Comparison of ENCODE assay signal across 8 mouse cellular contexts in genomic region chr5:148958355-148958754, GRCm38 (mm10). TPM values are rescaled to one million over a fixed set of nuclear protein-coding genes. Genes with fewer than 3 reads are reported as not detected.
DNase-seq lines count a peak whose midpoint lies in the region; ATAC-seq and TF ChIP-seq lines count a peak whose summit lies in the region.

No protein-coding gene starts in this region.

- no peaks in the 10 kb centered on the region for H3K36me3 ChIP-seq in heart, adult 2 months (ENCODE audit: control insufficient read depth, insufficient read depth, low read length)
- H3K36me3 ChIP-seq in ES-Bruce4 (ENCODE audit: control insufficient read depth, insufficient read depth, low read length, poor library complexity, severe bottlenecking) = no peaks in the 10 kb centered on the region
- H3K36me3 ChIP-seq in intestine, postnatal 0 days (ENCODE audit: control insufficient read depth, insufficient read depth) = no peaks in the 10 kb centered on the region

- no peak for TF ChIP-seq EP300 in heart, adult 2 months (IDR thresholded peaks at IDR 0.05; ENCODE audit: insufficient read depth, low read depth, low read length)
- TF ChIP-seq EP300 in ES-Bruce4 (IDR thresholded peaks at IDR 0.05; ENCODE audit: insufficient read depth, low read depth, low read length) = no peak

- peaks cover 2% of the 10 kb centered on the region for H3K4me1 ChIP-seq in heart, adult 2 months (ENCODE audit: control insufficient read depth, insufficient read depth, low read length)
- peaks cover 3% of the 10 kb centered on the region for H3K4me1 ChIP-seq in ES-Bruce4 (ENCODE audit: control insufficient read depth, insufficient read depth, low read length)
- H3K4me1 ChIP-seq in intestine, postnatal 0 days (replicated peaks; ENCODE audit: control insufficient read depth, insufficient read depth, low read length) = peaks cover 9% of the 10 kb centered on the region; the same call in 1 of the 2 replicates

- DNase-seq in heart, adult 2 months = peak in 1 of 2 experiments; percentile 38
- no peak for DNase-seq in heart, postnatal 14 days
- DNase-seq in ovary, postnatal 14 days (ENCODE audit: low spot score) = no peak
- no peak for DNase-seq in right cerebral cortex, postnatal 10 days (ENCODE audit: low spot score in 2 of 2)

- no peak for TF ChIP-seq POLR2A in heart, adult 2 months (IDR thresholded peaks at IDR 0.05; ENCODE audit: insufficient read depth, low read depth, low read length)
- TF ChIP-seq POLR2A in ES-Bruce4 (IDR thresholded peaks at IDR 0.05; ENCODE audit: insufficient read depth, low read length) = no peak

- H3K27me3 ChIP-seq in heart, adult 2 months (ENCODE audit: control insufficient read depth, insufficient read depth, low read length) = no peaks in the 10 kb centered on the region
- H3K27me3 ChIP-seq in ES-Bruce4 (ENCODE audit: control insufficient read depth, insufficient read depth, low read length, poor library complexity, severe bottlenecking) = no peaks in the 10 kb centered on the region
- no peaks in the 10 kb centered on the region for H3K27me3 ChIP-seq in intestine, postnatal 0 days (replicated peaks; ENCODE audit: control insufficient read depth, insufficient read depth, low read length)

- no peaks in the 10 kb centered on the region for H3K9me3 ChIP-seq in ES-Bruce4 (replicated peaks; ENCODE audit: control insufficient read depth, insufficient read depth, low read length, poor library complexity, severe bottlenecking)
- H3K9me3 ChIP-seq in intestine, postnatal 0 days (ENCODE audit: control insufficient read depth) = no peaks in the 10 kb centered on the region

- H3K79me2 ChIP-seq in heart, adult 2 months (replicated peaks; ENCODE audit: control insufficient read depth, insufficient read depth, low read length) = no peaks in the 10 kb centered on the region

- no peak overlapping the region for H3K27ac ChIP-seq in heart, adult 2 months
- no peak overlapping the region for H3K27ac ChIP-seq in ES-Bruce4 (ENCODE audit: insufficient read depth, low read length)
- H3K27ac ChIP-seq in intestine, postnatal 0 days (ENCODE audit: low read depth, low read length) = no peak overlapping the region

- WGBS in heart, adult 2 months = 50% methylated on average over 9 of the region's 9 CpGs
- WGBS in intestine, postnatal 0 days = 50% methylated on average over 9 of the region's 9 CpGs

- H3K4me3 ChIP-seq in heart, adult 2 months = no peak overlapping the region
- no peak overlapping the region for H3K4me3 ChIP-seq in ES-Bruce4 (ENCODE audit: low read depth, low read length)
- no peak overlapping the region for H3K4me3 ChIP-seq in intestine, postnatal 0 days (ENCODE audit: low read depth, low read length)

- no peak overlapping the region for H3K4me2 ChIP-seq in intestine, postnatal 0 days (replicated peaks; ENCODE audit: low read depth)

- no peak overlapping the region for H3K9ac ChIP-seq in heart, adult 2 months (ENCODE audit: low read depth, low read length)
- H3K9ac ChIP-seq in ES-Bruce4 (ENCODE audit: low read depth, poor library complexity, severe bottlenecking) = no peak overlapping the region
- no peak overlapping the region for H3K9ac ChIP-seq in intestine, postnatal 0 days (ENCODE audit: low read depth, low read length)

- TF ChIP-seq CTCF in heart, adult 2 months (IDR thresholded peaks at IDR 0.05) = peak; percentile 71
- TF ChIP-seq CTCF in ES-Bruce4 (IDR thresholded peaks at IDR 0.05; ENCODE audit: low read depth, low read length) = peak; percentile 75
- peak; percentile 71 for TF ChIP-seq CTCF in intestine, postnatal 0 days (IDR thresholded peaks at IDR 0.05; ENCODE audit: low read depth)

- intact Hi-C loops in heart, adult 2 months (cut with DNase I) = loop anchor here (5.0 kb wide), 1 partner anchor 34 kb away; no protein-coding TSS in a partner anchor
- intact Hi-C loops in heart, postnatal 14 days (cut with DNase I) = no loop called here

- no peak for ATAC-seq in intestine, postnatal 0 days
- ATAC-seq in megakaryocyte-erythroid progenitor cell, adult 5-6 weeks (replicated peaks; ENCODE audit: low FRiP score, low TSS enrichment, poor library complexity, severe bottlenecking) = 0 out of 2 replicates have a peak, but pooled peaks have one; percentile 19
- no peak for ATAC-seq in activated CD4-positive, CD25-positive, alpha-beta regulatory T cell, adult 4 months

RNA-seq across cellular contexts. Expression of gene Katnal1, which starts 29.2 kb away (rescaled TPM):
- 10 to 100 TPM in 1 of 2 experiments, 1 to 10 TPM in 1; 9.5 to 10.4 TPM for total RNA-seq in heart, adult 2 months (2021)
- 4.8 and 8.7 TPM in 2 replicates for polyA plus RNA-seq in heart, adult 2 months (2012; rRNA removed)
- total RNA-seq in heart, postnatal 14 days (2021) = 1 to 10 TPM; 5.4 to 7.9 TPM
- 10.3 and 10.5 TPM in 2 replicates for polyA plus RNA-seq in ES-Bruce4 (2011; ENCODE audit: insufficient read depth, insufficient read length, low read depth, missing spikeins)
- polyA plus RNA-seq in intestine, postnatal 0 days (2015; fragmentation: Nextera tagmentation; extraction: Ambion mirVana) = 2.7 and 2.9 TPM in 2 replicates
- total RNA-seq in megakaryocyte-erythroid progenitor cell, adult 5-6 weeks (2014; fragmentation: Nextera tagmentation) = 13.0 and 19.0 TPM in 2 replicates
- 11.2 and 23.9 TPM in 2 replicates for total RNA-seq in megakaryocyte-erythroid progenitor cell, adult 5-6 weeks (2017)
- 1 to 10 TPM; 2.9 to 4.3 TPM for polyA plus RNA-seq in activated CD4-positive, CD25-positive, alpha-beta regulatory T cell, adult 4 months (2017; shearing (Covaris generic))

RNA-seq across cellular contexts. Expression of gene Gm42791, which starts 36.6 kb away (rescaled TPM):
- 1 to 10 TPM; 5.7 to 5.9 TPM for total RNA-seq in heart, adult 2 months (2021)
- not detected in 2 replicates for polyA plus RNA-seq in heart, adult 2 months (2012; rRNA removed)
- total RNA-seq in heart, postnatal 14 days (2021) = 1 to 10 TPM; 3.3 to 6.1 TPM
- 1.9 and 4.8 TPM in 2 replicates for polyA plus RNA-seq in ES-Bruce4 (2011; ENCODE audit: insufficient read depth, insufficient read length, low read depth, missing spikeins)
- not detected in 2 replicates for polyA plus RNA-seq in intestine, postnatal 0 days (2015; fragmentation: Nextera tagmentation; extraction: Ambion mirVana)
- 12.5 TPM in 1 of 2 replicates, not detected in the other for total RNA-seq in megakaryocyte-erythroid progenitor cell, adult 5-6 weeks (2014; fragmentation: Nextera tagmentation)
- 7.8 and 10.8 TPM in 2 replicates for total RNA-seq in megakaryocyte-erythroid progenitor cell, adult 5-6 weeks (2017)
- polyA plus RNA-seq in activated CD4-positive, CD25-positive, alpha-beta regulatory T cell, adult 4 months (2017; shearing (Covaris generic)) = not detected
